8 mouse cellular contexts compared by ENCODE assay signal in the genomic region with DNA sequence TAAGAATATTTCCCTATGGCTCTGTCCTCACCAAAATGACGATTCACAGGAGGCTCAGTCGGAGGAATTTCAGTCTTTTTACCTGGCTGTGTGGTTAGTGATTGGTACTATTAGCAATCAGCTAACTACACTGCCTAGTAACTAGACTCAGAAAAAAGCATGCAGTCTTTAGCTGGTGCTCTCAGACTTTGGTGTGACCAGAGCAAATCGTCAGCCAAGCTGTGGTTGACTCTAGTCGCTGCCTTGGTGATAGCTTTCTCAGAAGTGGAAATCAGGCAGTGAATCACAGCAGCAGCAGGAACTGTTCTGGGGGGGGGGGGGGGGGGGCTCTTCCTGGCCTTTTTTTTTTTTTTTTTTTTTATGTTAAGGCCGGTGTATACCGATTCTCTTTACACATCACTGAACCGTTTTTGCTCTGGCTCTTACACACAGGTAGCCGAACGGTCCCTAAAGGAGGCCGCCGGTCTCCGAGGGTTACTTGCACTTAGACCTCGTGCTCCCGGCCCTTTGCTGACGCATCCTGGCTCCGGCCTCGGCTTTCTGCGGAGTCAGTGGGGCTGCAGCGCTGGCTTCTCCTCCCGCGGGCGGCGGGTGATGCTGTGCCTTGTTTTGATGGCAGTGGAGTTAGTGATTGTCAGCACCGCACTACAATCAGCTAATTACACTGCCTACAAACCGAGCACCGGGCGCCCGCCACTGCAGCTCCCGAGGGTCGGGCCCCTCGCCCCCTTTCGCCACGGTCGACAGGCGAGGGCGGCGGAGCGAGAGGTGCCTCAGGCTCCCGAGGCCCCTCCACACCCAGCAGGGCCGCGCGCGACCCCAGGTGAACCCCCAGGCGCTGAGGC. TPM values are rescaled to one million over a fixed set of nuclear protein-coding genes. Genes with fewer than 3 reads are reported as not detected.
DNase-seq lines count a peak whose midpoint lies in the region; ATAC-seq and TF ChIP-seq lines count a peak whose summit lies in the region.

No protein-coding gene starts in this region.

- intact Hi-C loops in gastrocnemius, postnatal 14 days (cut with DNase I; ENCODE audit: low total_unique reads): no loop called here
- intact Hi-C loops in left cerebral cortex, postnatal 4 days (cut with DNase I): no loop called here

- peaks cover 2% of the 10 kb centered on the region; the same call in 1 of the 2 replicates for H3K9me3 ChIP-seq in erythroblast, embryonic 14.5 days (ENCODE audit: control insufficient read depth, low read length)
- H3K9me3 ChIP-seq in hindbrain, postnatal 0 days (ENCODE audit: low read length): no peaks in the 10 kb centered on the region
- H3K9me3 ChIP-seq in midbrain, embryonic 12.5 days: no peaks in the 10 kb centered on the region

- no peaks in the 10 kb centered on the region for H3K36me3 ChIP-seq in erythroblast, embryonic 14.5 days (ENCODE audit: control insufficient read depth)
- H3K36me3 ChIP-seq in hindbrain, postnatal 0 days (ENCODE audit: insufficient read depth, low read length): no peaks in the 10 kb centered on the region
- no peaks in the 10 kb centered on the region for H3K36me3 ChIP-seq in midbrain, embryonic 12.5 days
- H3K36me3 ChIP-seq in splenic B cell, adult 2 months (ENCODE audit: control insufficient read depth, insufficient read depth, low read length, poor library complexity, severe bottlenecking): no peaks in the 10 kb centered on the region

- H3K4me2 ChIP-seq in hindbrain, postnatal 0 days (ENCODE audit: low read depth, low read length): peak overlapping the region; percentile 100
- H3K4me2 ChIP-seq in midbrain, embryonic 12.5 days (replicated peaks): peak overlapping the region; percentile 99

- H3K4me1 ChIP-seq in erythroblast, embryonic 14.5 days (ENCODE audit: control insufficient read depth): no peaks in the 10 kb centered on the region
- no peaks in the 10 kb centered on the region; the same call in 1 of the 2 replicates for H3K4me1 ChIP-seq in hindbrain, postnatal 0 days (ENCODE audit: insufficient read depth, low read length)
- peaks cover 14% of the 10 kb centered on the region for H3K4me1 ChIP-seq in midbrain, embryonic 12.5 days

- TF ChIP-seq CTCF in hindbrain, postnatal 0 days (IDR thresholded peaks at IDR 0.05; ENCODE audit: low read depth): no peak

- H3K4me3 ChIP-seq in erythroblast, embryonic 14.5 days (replicated peaks): peak overlapping the region; percentile 4
- H3K4me3 ChIP-seq in hindbrain, postnatal 0 days (ENCODE audit: low read length): peak overlapping the region; percentile 65
- peak overlapping the region; percentile 57 for H3K4me3 ChIP-seq in midbrain, embryonic 12.5 days

- ATAC-seq in erythroblast, adult 5-6 weeks (replicated peaks; ENCODE audit: low FRiP score, poor library complexity, severe bottlenecking): no peak
- ATAC-seq in hindbrain, postnatal 0 days: peak; percentile 83
- peak; percentile 80 for ATAC-seq in midbrain, embryonic 12.5 days (ENCODE audit: low FRiP score, low read depth)

- H3K27ac ChIP-seq in hindbrain, postnatal 0 days: peak overlapping the region; percentile 64
- H3K27ac ChIP-seq in midbrain, embryonic 12.5 days (replicated peaks): no peak overlapping the region

- peak overlapping the region; percentile 75 for H3K9ac ChIP-seq in hindbrain, postnatal 0 days (replicated peaks; ENCODE audit: low read length)
- H3K9ac ChIP-seq in midbrain, embryonic 12.5 days (replicated peaks): peak overlapping the region; percentile 65

- peaks cover 76% of the 10 kb centered on the region for H3K27me3 ChIP-seq in erythroblast, embryonic 14.5 days (ENCODE audit: control insufficient read depth)
- no peaks in the 10 kb centered on the region for H3K27me3 ChIP-seq in hindbrain, postnatal 0 days (ENCODE audit: insufficient read depth, low read length)
- H3K27me3 ChIP-seq in midbrain, embryonic 12.5 days: peaks cover 33% of the 10 kb centered on the region
- no peaks in the 10 kb centered on the region for H3K27me3 ChIP-seq in splenic B cell, adult 2 months (ENCODE audit: control insufficient read depth, insufficient read depth, low read length, poor library complexity, severe bottlenecking)

- DNase-seq in cerebellum, postnatal 25 days: peak; percentile 59 to 72
- peak; percentile 61 for DNase-seq in gastrocnemius, postnatal 14 days
- peak; percentile 71 for DNase-seq in hindbrain, postnatal 0 days (ENCODE audit: low spot score)
- peak; percentile 54 for DNase-seq in left cerebral cortex, postnatal 4 days
- DNase-seq in splenic B cell, adult 2 months (ENCODE audit: low read depth, low spot score): peak; percentile 23

- WGBS in hindbrain, postnatal 0 days: 1% methylated on average over 44 of the region's 44 CpGs
- 2% methylated on average over 37 of the region's 44 CpGs for WGBS in midbrain, embryonic 12.5 days

RNA-seq across cellular contexts. Expression of gene 4833427G06Rik, which starts 1.3 kb away (rescaled TPM):
- polyA plus RNA-seq in erythroblast, embryonic 14.5 days (2012): not detected in 2 replicates
- not detected in 2 replicates for total RNA-seq in erythroblast, adult 5-6 weeks (2015; ENCODE audit: low replicate concordance)
- not detected in 2 replicates for total RNA-seq in erythroblast, adult 5-6 weeks (2017; ENCODE audit: low replicate concordance)
- total RNA-seq in gastrocnemius, postnatal 14 days (2021): not detected
- 2.0 TPM in 1 of 2 replicates, not detected in the other for total RNA-seq in hindbrain, postnatal 0 days (2014; rRNA removed)
- 1.0 and 2.3 TPM in 2 replicates for polyA plus RNA-seq in hindbrain, postnatal 0 days (2015; fragmentation: Nextera tagmentation; extraction: Ambion mirVana)
- under 1 TPM in 1 of 2 experiments, not detected in 1; 0.50 TPM for total RNA-seq in left cerebral cortex, postnatal 4 days (2021)
- polyA plus RNA-seq in midbrain, embryonic 12.5 days (2016; fragmentation: Nextera tagmentation; extraction: Ambion mirVana): 0.24 TPM in 1 of 2 replicates, not detected in the other

RNA-seq across cellular contexts. Expression of gene Layn, which starts 26.3 kb away (rescaled TPM):
- not detected in 2 replicates for polyA plus RNA-seq in erythroblast, embryonic 14.5 days (2012)
- total RNA-seq in erythroblast, adult 5-6 weeks (2015; ENCODE audit: low replicate concordance): 0.58 and 0.63 TPM in 2 replicates
- 9.3 TPM in 1 of 2 replicates, not detected in the other for total RNA-seq in erythroblast, adult 5-6 weeks (2017; ENCODE audit: low replicate concordance)
- total RNA-seq in gastrocnemius, postnatal 14 days (2021): 1 to 10 TPM; 2.3 to 3.5 TPM
- total RNA-seq in hindbrain, postnatal 0 days (2014; rRNA removed): 2.0 and 6.9 TPM in 2 replicates
- 3.7 and 4.5 TPM in 2 replicates for polyA plus RNA-seq in hindbrain, postnatal 0 days (2015; fragmentation: Nextera tagmentation; extraction: Ambion mirVana)
- total RNA-seq in left cerebral cortex, postnatal 4 days (2021): 1 to 10 TPM; 7.8 to 9.5 TPM
- polyA plus RNA-seq in midbrain, embryonic 12.5 days (2016; fragmentation: Nextera tagmentation; extraction: Ambion mirVana): 1.3 and 1.4 TPM in 2 replicates

RNA-seq across cellular contexts. Expression of gene Btg4, which starts 42.5 kb away (rescaled TPM):
- polyA plus RNA-seq in erythroblast, embryonic 14.5 days (2012): not detected in 2 replicates
- total RNA-seq in erythroblast, adult 5-6 weeks (2015; ENCODE audit: low replicate concordance): not detected in 2 replicates
- not detected in 2 replicates for total RNA-seq in erythroblast, adult 5-6 weeks (2017; ENCODE audit: low replicate concordance)
- not detected for total RNA-seq in gastrocnemius, postnatal 14 days (2021)
- not detected in 2 replicates for total RNA-seq in hindbrain, postnatal 0 days (2014; rRNA removed)
- polyA plus RNA-seq in hindbrain, postnatal 0 days (2015; fragmentation: Nextera tagmentation; extraction: Ambion mirVana): not detected in 2 replicates
- total RNA-seq in left cerebral cortex, postnatal 4 days (2021): not detected
- polyA plus RNA-seq in midbrain, embryonic 12.5 days (2016; fragmentation: Nextera tagmentation; extraction: Ambion mirVana): not detected in 2 replicates

Comparison
In these comparisons a context has a peak if more than half of its experiments do, and no peak if none do; other contexts are left out.
1. H3K4me3 ChIP-seq: peak in every context shown above with its lines; median percentile 65 in hindbrain, postnatal 0 days; 57 in midbrain, embryonic 12.5 days; 4 in erythroblast, embryonic 14.5 days.